Mouse (Mus musculus) thymus, postnatal 25 days (tissue): ENCODE data around the gene Platr17.
"Not testable (repeated sequence)": the region's sequence is repeated elsewhere in the genome, so short reads cannot be mapped to it uniquely, and the experiment has no call there.

ENCODE experiments used
- DNase-seq: peaks from one replicate; pipeline ENCODE4 v3.0.0; 2022

Platr17 gene

GRCm38 (mm10) chr17:33943454-33943853, 38.5 kb downstream of the Platr17 start:
- DNase-seq: no peak

GRCm38 (mm10) chr17:33947430-33948089, 42.6 kb downstream of the Platr17 start:
- DNase-seq: peak; percentile 66

- DNase-seq: no peak
Observed at GRCm38 (mm10) chr17:33948090-33948904, 43.4 kb downstream of the Platr17 start.

- DNase-seq: no peak
Observed at GRCm38 (mm10) chr17:33948905-33949537, 44.1 kb downstream of the Platr17 start.

- DNase-seq: no peak
Observed at GRCm38 (mm10) chr17:33950131-33950625, 45.2 kb downstream of the Platr17 start.

- peak; percentile 80 for DNase-seq
Observed at GRCm38 (mm10) chr17:33951021-33951946, 46.3 kb downstream of the Platr17 start, which contains the start of gene B3galt4. B3galt4 (minus strand) TSS chr17:33951488.

GRCm38 (mm10) chr17:33952015-33952414, 47.1 kb downstream of the Platr17 start:
- not testable (repeated sequence) for DNase-seq

- DNase-seq: no peak
Observed at GRCm38 (mm10) chr17:33952879-33953278, 47.9 kb downstream of the Platr17 start.

- DNase-seq: no peak
Observed at GRCm38 (mm10) chr17:33953310-33953709, 48.4 kb downstream of the Platr17 start.

- DNase-seq: no peak
Observed at GRCm38 (mm10) chr17:33953961-33954565, 49.1 kb downstream of the Platr17 start.

- no peak for DNase-seq
Observed at GRCm38 (mm10) chr17:33954646-33955554, 50.0 kb downstream of the Platr17 start.

GRCm38 (mm10) chr17:33955555-33956214, 50.8 kb downstream of the Platr17 start, which contains the start of the genes Vps52 and Rps18:
Vps52 (plus strand) TSS chr17:33955812.
Rps18 (minus strand) TSS chr17:33956001.
- peak; percentile 97 for DNase-seq
